Mouse (Mus musculus) adrenal gland, postnatal 4 days (tissue): ENCODE measurements at regions not wholly inside any gene's neighbourhood (a gene's known extent, or its start where the extent isn't known, plus 50 kb on each side); places are given as distances from the start of the nearest gene placed in this dataset.

Source experiments
- DNase-seq, 2 experiments: peaks; one replicate each; pipeline ENCODE4 v3.0.0; 2021 to 2022; ENCODE audit warnings: low spot score in 2 of 2, mixed read lengths in 2 of 2

DNA sequence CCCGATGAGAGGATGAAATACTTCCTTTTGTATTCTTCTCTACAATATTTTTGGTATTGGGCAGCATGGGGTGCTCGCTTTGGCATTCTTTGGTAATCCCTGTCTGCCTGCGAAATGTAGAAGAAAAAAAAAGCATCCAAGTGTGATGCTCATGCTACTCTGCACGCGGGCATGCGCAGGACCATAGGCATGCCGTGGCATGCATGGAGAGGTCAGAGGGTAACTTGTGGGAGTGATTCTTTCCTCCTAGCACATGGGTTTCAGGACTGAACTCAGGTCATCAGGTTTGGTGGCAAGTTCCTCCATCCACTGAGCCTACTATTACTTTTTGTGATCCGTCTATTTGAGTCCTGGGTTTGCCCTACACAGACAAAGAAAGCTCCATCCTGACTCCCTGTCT, 74.3 kb downstream of the Gm525 start:
- no peak for DNase-seq

DNA sequence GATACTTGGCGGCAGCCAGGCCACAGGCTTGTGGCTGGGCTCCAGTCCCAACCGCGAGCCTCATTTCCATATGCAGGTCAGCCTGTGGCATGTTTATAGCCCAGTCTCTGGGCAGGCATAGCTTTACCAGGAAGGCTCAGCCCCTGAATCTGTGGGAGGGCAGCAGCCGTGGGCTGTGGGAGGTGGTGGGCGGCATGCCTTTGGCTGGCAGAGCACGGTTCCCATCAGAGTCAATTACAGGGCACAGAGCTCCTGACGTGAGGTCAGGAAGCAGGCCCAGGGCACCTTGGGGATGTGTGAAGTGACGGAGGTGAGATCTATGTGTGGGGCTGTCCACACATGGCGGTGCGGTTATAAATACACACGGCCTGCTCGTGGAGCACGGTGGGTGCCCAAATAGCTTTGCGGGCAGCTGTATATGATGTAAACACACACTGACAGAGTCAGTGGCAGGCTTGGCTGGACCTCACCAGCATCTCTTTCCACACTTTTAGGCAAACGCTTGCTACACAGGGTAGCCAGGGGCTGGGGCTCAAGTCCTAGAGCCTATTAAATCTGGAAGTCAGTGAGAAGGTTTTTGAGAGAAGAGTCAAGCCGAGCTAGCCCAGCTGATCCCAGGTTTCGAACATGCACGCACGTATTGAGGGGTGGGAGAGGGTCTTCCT, 71.8 kb downstream of the Gm525 start:
- DNase-seq = no peak

DNA sequence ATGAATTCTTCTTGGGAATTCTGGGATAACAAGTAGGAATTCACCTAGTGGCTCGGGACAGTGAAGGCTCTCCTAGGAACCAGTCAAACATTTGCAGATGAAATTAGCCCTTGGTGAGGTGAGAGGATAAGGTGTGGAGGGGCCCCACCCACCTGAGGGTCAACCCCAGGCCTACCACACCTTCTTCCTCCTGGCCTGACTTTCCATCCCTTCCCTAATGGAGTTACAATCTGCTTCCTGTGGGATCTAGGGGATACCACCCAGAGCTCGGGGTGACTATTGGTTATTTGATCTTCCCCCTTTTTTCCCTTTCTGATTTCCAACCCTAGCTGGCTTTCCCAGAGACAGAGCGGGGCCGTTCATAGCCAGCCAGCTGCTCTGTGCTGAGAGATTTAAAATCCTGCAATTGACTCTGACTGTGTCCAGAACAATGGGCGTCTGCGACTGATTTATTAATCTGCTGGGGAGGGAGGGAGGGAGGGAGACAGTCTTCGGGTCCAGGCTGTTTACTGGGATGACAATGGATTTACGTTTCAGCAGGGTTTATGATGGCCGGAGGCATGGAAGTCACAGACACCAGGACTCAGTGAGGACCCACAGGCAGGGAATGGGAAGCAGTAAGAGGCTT, 69.0 kb downstream of the Gm525 start:
- no peak for DNase-seq
